Mouse (Mus musculus): ENCODE data around the gene Lpin3.

Lpin3 gene

DNA sequence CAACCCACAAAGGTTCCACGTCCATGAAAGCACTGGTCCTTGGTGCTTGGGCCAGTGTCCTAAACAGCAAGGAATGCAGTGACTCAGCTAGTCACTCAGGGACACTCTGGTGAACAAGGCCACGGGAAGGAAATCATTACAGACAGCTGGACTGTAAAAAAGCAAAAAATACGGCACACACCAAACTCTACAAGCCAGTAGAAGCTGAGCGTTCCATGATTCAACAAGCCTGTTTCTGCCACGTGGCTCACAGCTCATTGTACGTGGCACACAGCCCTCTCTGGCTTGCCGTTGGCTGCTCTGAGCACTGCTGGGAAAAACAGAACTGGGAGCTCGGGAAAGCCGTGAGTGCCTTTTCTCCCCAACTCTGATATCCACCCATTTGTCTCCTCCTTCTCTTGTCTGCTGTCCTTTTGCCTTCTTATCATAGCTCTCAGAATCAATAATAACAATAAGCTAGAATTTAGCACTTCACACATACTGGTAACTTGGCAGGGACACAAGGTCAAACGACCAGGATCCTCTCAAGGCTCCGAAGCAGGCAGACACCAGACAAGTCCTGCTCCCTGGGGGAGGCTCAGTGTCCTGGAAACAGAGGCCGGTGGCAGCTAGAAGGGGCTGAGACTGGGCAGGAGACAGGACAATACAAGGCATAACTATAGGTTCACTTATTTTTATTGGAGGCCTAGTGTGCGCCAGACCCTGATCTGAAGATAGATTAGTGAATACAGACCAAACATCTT lies at the start of gene Lpin3:
Gene Lpin3, plus strand, starts transcription at position 218 of the 743 bp plus-strand sequence.
- DNase-seq, result no peak

DNA sequence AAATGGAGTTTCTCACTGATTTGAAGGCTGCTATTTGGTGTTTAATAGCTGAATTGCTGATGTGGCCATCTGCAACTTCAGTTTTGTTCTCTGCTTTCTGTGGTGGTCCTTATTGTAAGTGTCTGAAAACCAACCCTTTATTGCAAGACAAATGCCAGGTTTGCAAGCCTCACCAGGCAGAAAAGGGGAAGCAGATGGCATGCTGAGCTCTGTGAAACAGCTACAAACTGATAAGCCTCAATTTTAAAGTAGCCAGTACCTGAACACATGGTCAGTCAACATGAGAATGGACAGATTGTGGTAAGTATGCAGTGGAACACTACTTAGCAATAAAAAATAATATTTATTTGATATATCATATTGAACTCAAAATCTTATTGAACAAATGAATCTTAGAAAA lies 39.6 kb upstream of the Lpin3 start:
- no peak for DNase-seq

DNA sequence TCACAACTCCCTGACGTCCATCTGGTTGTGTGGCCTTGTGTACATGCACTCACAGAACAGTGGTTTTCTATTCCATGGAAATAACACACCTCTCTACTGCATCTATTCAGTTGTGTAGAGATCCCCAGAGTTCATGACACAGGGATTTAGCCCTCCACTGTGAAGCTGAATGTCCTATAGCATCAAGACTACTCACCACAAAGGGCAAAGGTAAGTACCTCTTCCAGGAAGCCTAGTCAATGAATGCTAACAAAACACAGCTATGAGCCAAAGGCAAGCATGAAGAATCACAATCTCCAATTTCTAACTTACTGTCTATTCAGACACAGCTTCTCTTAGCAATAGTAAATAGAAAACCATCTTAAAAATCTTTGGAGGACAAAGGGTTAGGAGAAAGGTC lies 32.8 kb upstream of the Lpin3 start:
- DNase-seq, result no peak

GRCm38 (mm10) chr2:160848186-160848585 lies 32.3 kb upstream of the Lpin3 start:
- DNase-seq, result no peak

DNA sequence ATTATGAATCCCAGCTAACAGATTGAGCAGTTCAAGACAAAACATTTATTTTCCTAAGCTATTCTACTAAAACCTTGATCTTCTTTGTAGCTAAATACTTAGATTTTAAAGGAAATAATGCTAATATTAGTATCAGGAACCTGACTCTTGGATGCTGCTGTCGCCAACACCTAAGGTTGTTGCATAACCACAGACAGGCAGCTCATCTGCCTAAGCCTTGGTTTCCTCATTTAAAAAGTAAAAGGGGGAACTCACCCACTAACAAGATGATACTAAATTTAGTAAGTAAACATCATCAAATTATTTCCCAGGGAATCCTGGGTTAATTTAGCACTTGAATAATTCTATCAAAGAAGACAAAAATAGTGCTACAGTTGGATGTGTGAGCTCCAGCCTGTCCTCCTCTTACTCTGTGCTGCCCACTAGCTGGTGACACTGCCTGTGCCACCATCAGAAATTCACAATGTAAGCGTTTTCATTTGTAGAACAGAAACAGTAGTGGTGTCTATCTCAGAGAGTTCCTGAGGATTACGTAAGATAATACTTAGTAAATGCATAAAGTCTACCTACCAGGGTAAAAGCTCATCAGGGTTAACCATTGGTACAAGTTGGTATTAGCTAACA lies 30.7 kb upstream of the Lpin3 start:
- no peak for DNase-seq

GRCm38 (mm10) chr2:160850360-160850759 lies 30.1 kb upstream of the Lpin3 start:
- no peak for DNase-seq

DNA sequence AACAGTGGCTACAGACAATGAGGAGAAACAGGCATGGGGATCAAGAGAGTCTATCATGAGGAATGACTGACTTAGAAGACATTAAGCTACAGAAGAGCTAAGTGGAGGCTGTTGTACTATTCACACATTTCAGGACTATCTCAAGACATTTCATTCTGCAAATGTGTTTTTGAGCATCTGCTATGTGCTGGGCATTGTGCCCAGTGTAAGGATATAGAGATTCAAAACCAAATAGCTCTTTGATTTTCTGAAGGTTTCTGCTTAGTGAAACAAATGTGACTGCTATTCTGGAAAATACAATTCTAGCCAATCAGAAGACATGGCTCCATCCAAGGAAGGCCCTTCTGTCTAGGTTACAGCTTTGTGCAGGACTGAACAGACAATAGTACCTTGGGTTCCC lies 25.8 kb upstream of the Lpin3 start:
- DNase-seq, result no peak

DNA sequence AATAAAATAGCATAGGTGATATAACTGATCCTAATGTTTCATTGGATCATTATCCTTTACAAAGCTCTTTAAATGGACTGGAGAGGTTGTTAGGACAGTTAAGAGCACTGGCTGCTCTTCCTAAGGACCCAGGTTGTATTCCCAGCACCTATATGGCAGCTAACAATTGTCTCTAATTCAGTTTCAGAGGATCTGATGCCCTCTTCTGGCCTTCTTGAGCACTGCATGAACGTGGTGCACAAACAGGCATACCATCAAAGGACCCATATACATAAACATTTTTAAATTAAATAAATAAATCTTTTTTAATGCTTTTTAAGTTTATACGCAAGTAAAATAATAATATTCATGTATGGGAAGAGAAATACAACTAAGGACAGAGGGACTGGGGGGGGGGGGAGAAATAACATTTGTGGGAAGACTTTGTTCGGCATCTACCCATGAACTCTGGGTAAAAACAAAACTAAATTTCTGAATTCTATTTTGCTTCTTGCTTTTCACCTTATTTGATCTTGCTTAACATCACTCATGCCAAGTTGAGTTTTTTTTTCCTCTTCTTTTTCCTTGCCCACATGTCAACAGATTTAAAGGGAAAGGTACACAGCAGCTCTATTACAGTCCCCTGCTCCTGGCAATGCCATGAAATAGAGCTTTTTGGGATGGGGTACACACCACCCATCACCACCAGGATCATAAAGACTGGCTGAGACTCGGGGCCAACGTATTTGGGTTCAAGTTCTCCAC lies 23.9 kb upstream of the Lpin3 start:
- no peak for DNase-seq

- no peak for DNase-seq
Measured at GRCm38 (mm10) chr2:160860363-160860762, 20.1 kb upstream of the Lpin3 start.

GRCm38 (mm10) chr2:160864112-160864511 lies 16.4 kb upstream of the Lpin3 start:
- DNase-seq, result no peak

GRCm38 (mm10) chr2:160865266-160865665 lies 15.2 kb upstream of the Lpin3 start:
- peak; percentile 74 for DNase-seq

- no peak for DNase-seq
Measured at GRCm38 (mm10) chr2:160869446-160869845, 11.0 kb upstream of the Lpin3 start.

GRCm38 (mm10) chr2:160871310-160871709 lies 9.2 kb upstream of the Lpin3 start:
- no peak for DNase-seq

DNA sequence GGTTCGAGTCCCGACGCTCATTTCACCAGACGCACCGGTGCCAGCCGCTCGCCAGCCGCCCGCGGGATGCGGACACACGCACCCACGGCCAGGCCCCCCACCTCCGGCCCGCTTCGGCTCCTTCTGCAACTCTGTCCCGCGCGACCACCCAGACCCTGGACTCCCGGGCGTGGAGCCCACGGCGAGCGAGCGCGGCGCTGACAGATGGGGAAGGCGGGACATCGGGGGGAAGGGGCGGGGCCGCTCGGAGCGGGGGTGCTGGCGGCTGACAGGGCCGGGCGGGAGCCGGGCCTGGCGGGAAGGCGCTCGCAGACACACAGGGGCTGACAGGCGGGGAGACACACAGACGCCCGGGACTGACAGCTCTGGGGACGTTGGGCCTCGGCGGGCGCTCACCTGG lies 8.1 kb upstream of the Lpin3 start:
- DNase-seq, result peak; percentile 86

DNA sequence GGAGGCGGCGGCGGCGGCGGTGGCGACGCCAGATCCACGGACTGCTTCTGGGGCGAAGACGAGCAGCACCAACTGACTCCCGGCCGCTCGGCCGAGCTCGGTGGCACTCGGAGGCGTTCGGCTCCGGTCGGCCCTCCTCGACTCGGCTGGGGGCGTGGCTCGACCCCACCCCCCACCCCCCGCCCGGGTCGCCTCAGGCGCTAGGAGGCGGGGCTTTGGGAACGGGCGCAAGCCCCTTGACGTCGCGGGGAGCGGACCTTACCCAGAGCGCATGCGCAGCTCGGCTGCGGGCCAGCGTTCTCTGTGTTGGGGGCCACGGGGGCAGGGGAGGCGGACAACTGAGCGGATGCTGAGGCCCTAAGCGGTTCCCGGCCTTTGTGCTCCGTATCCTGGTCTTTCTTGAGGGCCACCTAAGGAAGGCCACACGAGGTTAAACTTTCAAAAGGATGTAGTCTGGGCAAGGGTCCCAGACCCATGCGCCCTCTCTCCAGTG lies 7.5 kb upstream of the Lpin3 start, which contains the start of gene Zhx3:
Gene Zhx3, minus strand, starts transcription at position 109 of the 493 bp plus-strand sequence.
- peak; percentile 97 for DNase-seq

- no peak for DNase-seq
Measured at GRCm38 (mm10) chr2:160874231-160874877, 6.1 kb upstream of the Lpin3 start.

GRCm38 (mm10) chr2:160876115-160876514 lies 4.4 kb upstream of the Lpin3 start:
- DNase-seq, result peak; percentile 30

- no peak for DNase-seq
Measured at GRCm38 (mm10) chr2:160881462-160882101, 1.1 kb downstream of the Lpin3 start.

GRCm38 (mm10) chr2:160882436-160882835 lies 2.0 kb downstream of the Lpin3 start:
- no peak for DNase-seq

DNA sequence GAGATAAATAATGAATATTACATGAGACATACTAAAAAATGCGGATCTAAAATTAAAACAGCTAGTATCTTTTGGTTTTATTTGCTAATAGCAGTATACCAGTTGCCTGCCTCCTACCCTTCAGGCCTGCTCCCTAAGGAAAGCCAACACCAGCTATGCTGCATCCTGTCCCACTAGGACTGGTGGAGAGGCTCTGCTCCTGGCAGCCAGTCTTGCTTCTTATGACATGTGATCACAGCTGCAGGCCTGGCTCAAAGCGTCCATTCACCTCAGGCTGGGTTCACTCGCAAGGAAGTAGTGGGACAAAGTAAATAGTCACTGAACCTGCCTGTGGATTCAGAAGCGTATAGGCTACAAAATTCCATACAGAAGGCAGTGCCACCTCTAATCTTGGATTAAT lies 3.4 kb downstream of the Lpin3 start:
- no peak for DNase-seq

GRCm38 (mm10) chr2:160884830-160885229 lies 4.4 kb downstream of the Lpin3 start:
- peak; percentile 79 for DNase-seq

- DNase-seq, result no peak
Measured at GRCm38 (mm10) chr2:160886221-160886620, 5.8 kb downstream of the Lpin3 start.

- peak; percentile 88 for DNase-seq
Measured at GRCm38 (mm10) chr2:160887284-160887683, 6.8 kb downstream of the Lpin3 start.

Data from retina, postnatal 1 day (tissue).